Mouse (Mus musculus): ENCODE data around the gene Tmem253.

- no peak for TF ChIP-seq CTCF (IDR thresholded peaks at IDR 0.05; ENCODE audit: extremely low read depth, insufficient read depth, insufficient read length, insufficient replicate concordance)
- TF ChIP-seq POLR2A (IDR thresholded peaks at IDR 0.05; ENCODE audit: low read depth, low read length): no peak
Measured at GRCm38 (mm10) chr14:52014271-52014760, 1.1 kb upstream of the Tmem253 start.
